Mouse (Mus musculus) heart, adult 2 months (tissue): ENCODE measurements around the gene Tgfb2. TPM values are rescaled to one million over a fixed set of nuclear protein-coding genes. Genes with fewer than 3 reads are reported as not detected.

ENCODE experiments used
- DNase-seq, 2 experiments: peaks; one replicate each; pipeline ENCODE4 v3.0.0; 2021
- H3K27ac ChIP-seq: fragments of 200-600 bp; 2 replicates; pipeline ENCODE4 v1.8.1; 2022
- H3K27me3 ChIP-seq: fragments of 200-500 bp; 2 replicates; pipeline ENCODE4 v1.6.1; 2012; ENCODE audit warnings: mild to moderate bottlenecking, low read length, inconsistent platforms, mixed read lengths; ENCODE audit not compliant: control insufficient read depth, insufficient read depth
- H3K36me3 ChIP-seq: fragments of 200-500 bp; 2 replicates; pipeline ENCODE4 v1.6.1; 2012; ENCODE audit warnings: low read length, inconsistent platforms; ENCODE audit not compliant: control insufficient read depth, insufficient read depth
- H3K4me1 ChIP-seq: fragments of 200-500 bp; 2 replicates; pipeline ENCODE4 v1.6.1; 2011; ENCODE audit warnings: low read length; ENCODE audit not compliant: control insufficient read depth, insufficient read depth
- H3K4me3 ChIP-seq: fragments of 200-600 bp; 2 replicates; pipeline ENCODE4 v1.8.1; 2022
- H3K79me2 ChIP-seq: fragments of 200-500 bp; replicated peaks from 2 replicates; pipeline ENCODE4 v1.6.1; 2012; ENCODE audit warnings: mild to moderate bottlenecking, inconsistent platforms, low read length, moderate library complexity, mixed read lengths; ENCODE audit not compliant: control insufficient read depth, insufficient read depth
- H3K9ac ChIP-seq: fragments of 200-500 bp; 2 replicates; pipeline ENCODE4 v1.6.1; 2012; ENCODE audit warnings: low read depth, mild to moderate bottlenecking, control low read depth, inconsistent platforms, low read length, mixed read lengths
- CTCF ChIP-seq: fragments of 200-600 bp; IDR thresholded peaks from 2 replicates; pipeline ENCODE4 v1.8.1; 2022; ENCODE audit warnings: antibody characterized with exemption, mild to moderate bottlenecking, moderate library complexity
- EP300 ChIP-seq: fragments of 200-500 bp; IDR thresholded peaks from 2 replicates; pipeline ENCODE4 v1.6.1; 2011; ENCODE audit warnings: low read depth, low read length, control low read depth; ENCODE audit not compliant: insufficient read depth
- POLR2A ChIP-seq: fragments of 200-500 bp; IDR thresholded peaks from 2 replicates; pipeline ENCODE4 v1.6.1; 2011; ENCODE audit warnings: mild to moderate bottlenecking, low read depth, low read length, control low read depth; ENCODE audit not compliant: insufficient read depth
- WGBS: fragments of 180-500 bp; shearing (Covaris S2); methylation state at CpG from one replicate; pipeline ENCODE4 v1.1.7; 2018; 5-methylcytosine and 5-hydroxymethylcytosine counted together
- intact Hi-C: fragments of 180-260 bp; cut with DNase I; formaldehyde crosslinking; loops from one replicate; pipeline ENCODE4 v1.15.1; 2025
- polyA plus RNA-seq: library from polyadenylated mRNA; depleted of rRNA; stranded (reverse); fragments of >200 nt; gene quantifications from 2 replicates; pipeline ENCODE4 v1.2.3, GENCODE M21; 2012
- total RNA-seq, 2 experiments: library from RNA; stranded (reverse); gene quantifications; 2 replicates each; pipeline ENCODE4 v1.2.3; 2021

Gene Tgfb2
- total and polyA plus RNA-seq, 3 experiments = 1.5 to 5.1 (median 4.6) TPM

GRCm38 (mm10) chr1:186635045-186635444, 70.7 kb downstream of the Tgfb2 start:
- Histone ChIP-seq H3K79me2 (no peaks in the 10 kb centered on the region), H3K36me3 (no peaks in the 10 kb centered on the region), H3K4me1 (no peaks in the 10 kb centered on the region), H3K4me3 (no peak overlapping the region), H3K9ac (no peak overlapping the region), H3K27me3 (no peaks in the 10 kb centered on the region), H3K27ac (no peak overlapping the region)
- DNase-seq = no peak
- 75% methylated on average over 7 of the region's 7 CpGs for WGBS
- intact Hi-C loops = no loop called here
- no peak for TF ChIP-seq POLR2A
- TF ChIP-seq CTCF = no peak

- peaks cover 4% of the 10 kb centered on the region; the same call in 1 of the 2 replicates for H3K36me3 ChIP-seq
- H3K4me3 ChIP-seq = no peak overlapping the region
- no peaks in the 10 kb centered on the region for H3K27me3 ChIP-seq
- intact Hi-C loops = loop anchor here (5.0 kb wide), 1 partner anchor 76 kb away; the partner anchor contains the start of gene Tgfb2
- 81% methylated on average over 6 of the region's 6 CpGs for WGBS
- no peak for DNase-seq
- no peak for TF ChIP-seq CTCF
- no peak for TF ChIP-seq POLR2A
- TF ChIP-seq EP300 = no peak
- H3K4me1 ChIP-seq = no peaks in the 10 kb centered on the region
- no peak overlapping the region for H3K27ac ChIP-seq
- H3K79me2 ChIP-seq = no peaks in the 10 kb centered on the region
- H3K9ac ChIP-seq = no peak overlapping the region
Observed at GRCm38 (mm10) chr1:186631457-186631856, 74.3 kb downstream of the Tgfb2 start.

- no peaks in the 10 kb centered on the region for H3K4me1 ChIP-seq
- WGBS = 61% methylated on average over 5 of the region's 5 CpGs
- no peaks in the 10 kb centered on the region for H3K79me2 ChIP-seq
- no peaks in the 10 kb centered on the region for H3K27me3 ChIP-seq
- no peak overlapping the region for H3K9ac ChIP-seq
- no peak for DNase-seq
- TF ChIP-seq CTCF = no peak
- TF ChIP-seq EP300 = no peak
- no peak for TF ChIP-seq POLR2A
- H3K36me3 ChIP-seq = peaks cover 4% of the 10 kb centered on the region; the same call in 1 of the 2 replicates
- intact Hi-C loops = loop anchor here (5.0 kb wide), 1 partner anchor 76 kb away; the partner anchor contains the start of gene Tgfb2
- H3K27ac ChIP-seq = no peak overlapping the region
- no peak overlapping the region for H3K4me3 ChIP-seq
Observed at GRCm38 (mm10) chr1:186630971-186631370, 74.8 kb downstream of the Tgfb2 start.

- intact Hi-C loops = no loop called here
- Histone ChIP-seq H3K36me3 (peaks cover 4% of the 10 kb centered on the region; the same call in 1 of the 2 replicates), H3K79me2 (no peaks in the 10 kb centered on the region), H3K27me3 (no peaks in the 10 kb centered on the region), H3K4me1 (no peaks in the 10 kb centered on the region; the same call in 1 of the 2 replicates), H3K9ac (no peak overlapping the region), H3K4me3 (no peak overlapping the region), H3K27ac (peak overlapping the region; percentile 45)
- DNase-seq = peak; percentile 70 to 79
- TF ChIP-seq POLR2A (no peak), EP300 (0 out of 2 replicates have a peak, but pooled peaks have one; percentile 19), CTCF (no peak)
- 53% methylated on average over 7 of the region's 7 CpGs for WGBS
Observed at GRCm38 (mm10) chr1:186627451-186627995, 78.3 kb downstream of the Tgfb2 start.

GRCm38 (mm10) chr1:186624474-186624873, 81.3 kb downstream of the Tgfb2 start:
- no peaks in the 10 kb centered on the region; the same call in 1 of the 2 replicates for H3K4me1 ChIP-seq
- no peak overlapping the region for H3K27ac ChIP-seq
- TF ChIP-seq POLR2A (no peak), EP300 (no peak), CTCF (no peak)
- no peak overlapping the region for H3K9ac ChIP-seq
- DNase-seq = no peak
- H3K4me3 ChIP-seq = no peak overlapping the region
- no peaks in the 10 kb centered on the region for H3K79me2 ChIP-seq
- H3K36me3 ChIP-seq = peaks cover 4% of the 10 kb centered on the region; the same call in 1 of the 2 replicates
- no peaks in the 10 kb centered on the region for H3K27me3 ChIP-seq
- intact Hi-C loops = no loop called here
- WGBS = 91% methylated on average over 5 of the region's 5 CpGs

GRCm38 (mm10) chr1:186621812-186622211, 84.0 kb downstream of the Tgfb2 start:
- intact Hi-C loops = no loop called here
- TF ChIP-seq CTCF (no peak), POLR2A (no peak), EP300 (no peak)
- no peak for DNase-seq
- H3K27me3 ChIP-seq = no peaks in the 10 kb centered on the region
- WGBS = 94% methylated on average over 3 of the region's 3 CpGs
- H3K9ac ChIP-seq = no peak overlapping the region
- no peak overlapping the region for H3K27ac ChIP-seq
- peaks cover 2% of the 10 kb centered on the region for H3K4me1 ChIP-seq
- H3K79me2 ChIP-seq = no peaks in the 10 kb centered on the region
- H3K36me3 ChIP-seq = no peaks in the 10 kb centered on the region
- H3K4me3 ChIP-seq = no peak overlapping the region
